Mouse (Mus musculus) gastrocnemius, adult 2 months (tissue): ENCODE measurements at regions not wholly inside any gene's neighbourhood (a gene's known extent, or its start where the extent isn't known, plus 50 kb on each side); places are given as distances from the start of the nearest gene placed in this dataset.

ENCODE experiments used
- DNase-seq: peaks from one replicate; pipeline ENCODE4 v3.0.0; 2022
- H3K27ac ChIP-seq: fragments of 200-600 bp; 2 replicates; pipeline ENCODE4 v1.8.1; 2022; ENCODE audit warnings: mild to moderate bottlenecking
- H3K4me3 ChIP-seq: fragments of 200-600 bp; 2 replicates; pipeline ENCODE4 v1.8.1; 2022; ENCODE audit warnings: mild to moderate bottlenecking, moderate library complexity
- CTCF ChIP-seq: fragments of 200-600 bp; IDR thresholded peaks from 2 replicates; pipeline ENCODE4 v1.8.1; 2022; ENCODE audit warnings: antibody characterized with exemption, mild to moderate bottlenecking, moderate library complexity
- intact Hi-C: fragments of 180-260 bp; cut with DNase I; formaldehyde crosslinking; loops from one replicate; pipeline ENCODE4 v1.15.1; 2025

DNA sequence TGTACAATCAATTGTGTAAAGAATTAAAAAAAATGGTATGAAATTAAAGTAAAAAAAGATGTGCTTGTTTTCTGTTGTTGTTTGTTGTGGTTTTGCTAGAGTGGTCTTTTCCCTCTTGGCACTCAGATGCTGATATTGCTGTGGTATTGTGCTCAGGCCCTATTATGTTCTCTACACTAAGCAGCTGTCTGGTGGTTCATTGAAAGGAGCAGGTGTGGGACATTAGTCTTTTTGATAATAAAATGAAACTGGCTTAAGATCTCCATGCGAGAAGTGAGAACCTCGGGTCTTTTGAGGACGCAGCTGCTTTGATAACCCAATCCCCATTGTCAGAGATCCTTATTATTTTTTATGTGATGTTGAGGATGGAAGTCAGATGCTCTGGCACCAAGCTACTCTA, 155.4 kb upstream of the 4930583I09Rik start:
- no peak for TF ChIP-seq CTCF
- H3K27ac ChIP-seq = no peak overlapping the region
- intact Hi-C loops = no loop called here
- DNase-seq = no peak
- H3K4me3 ChIP-seq = no peak overlapping the region

- intact Hi-C loops = no loop called here
- no peak for TF ChIP-seq CTCF
- H3K4me3 ChIP-seq = no peak overlapping the region
- no peak for DNase-seq
- no peak overlapping the region for H3K27ac ChIP-seq
Observed at GRCm38 (mm10) chr17:64984276-64985011, 148.6 kb upstream of the 4930583I09Rik start.

DNA sequence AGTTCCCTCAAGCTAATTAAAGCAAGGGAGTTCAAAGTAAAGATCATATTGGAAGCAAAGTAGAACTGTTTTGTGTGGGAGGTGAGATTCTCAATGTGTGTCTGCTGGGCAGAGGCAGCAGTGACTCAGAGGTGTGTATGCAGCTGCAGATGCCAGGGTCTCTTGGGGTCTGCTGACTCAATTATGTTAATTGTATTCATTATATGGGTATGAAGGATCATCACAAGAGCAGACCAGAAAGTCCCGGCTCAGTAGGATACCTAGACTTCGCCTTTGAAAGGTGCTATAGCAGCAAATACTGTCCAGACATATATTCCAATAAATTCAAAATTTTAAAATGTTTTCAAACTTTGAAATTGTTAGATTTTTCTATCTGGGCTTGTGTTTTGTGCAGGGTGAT, 147.6 kb upstream of the 4930583I09Rik start:
- intact Hi-C loops = no loop called here
- no peak for TF ChIP-seq CTCF
- DNase-seq = no peak
- H3K27ac ChIP-seq = no peak overlapping the region
- H3K4me3 ChIP-seq = no peak overlapping the region

DNA sequence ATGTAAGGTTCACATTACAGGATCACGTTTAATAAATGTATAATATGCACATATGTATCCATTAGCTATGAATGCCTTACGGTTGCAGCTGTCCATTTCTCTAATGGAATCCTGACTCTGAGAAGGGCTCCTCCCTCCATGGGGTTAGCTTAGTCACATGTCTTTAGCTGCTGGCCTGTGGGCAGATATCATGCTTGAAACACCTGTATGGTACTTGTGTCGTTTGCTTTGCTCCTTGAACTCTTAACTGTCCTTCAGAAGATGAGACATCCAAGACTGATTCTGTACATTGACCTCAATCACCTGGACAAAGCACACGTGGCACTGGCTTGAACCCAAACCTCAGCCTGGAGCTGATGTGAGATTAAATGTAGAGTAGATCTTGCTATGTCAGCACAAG, 128.3 kb upstream of the 4930583I09Rik start:
- Histone ChIP-seq H3K4me3 (no peak overlapping the region), H3K27ac (no peak overlapping the region)
- DNase-seq = no peak
- TF ChIP-seq CTCF = no peak
- intact Hi-C loops = no loop called here

DNA sequence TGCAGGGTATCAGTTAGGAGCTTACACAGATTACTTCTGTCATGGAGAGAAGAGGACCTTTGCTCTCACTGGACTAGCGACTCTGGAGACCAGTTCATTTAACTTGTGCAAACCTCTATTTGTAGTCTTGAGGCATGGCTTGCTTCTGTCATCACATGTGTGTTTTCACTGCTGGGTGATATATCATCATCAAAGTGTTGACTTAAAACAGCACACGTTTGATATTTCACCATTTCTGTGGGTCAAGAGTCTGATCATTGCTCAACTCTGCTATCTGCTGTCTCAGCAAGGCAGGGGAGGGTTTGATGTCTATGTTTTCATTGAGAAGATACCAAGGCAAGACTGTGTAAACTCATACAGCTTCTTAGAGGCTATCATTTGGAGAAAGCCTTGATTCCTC, 126.0 kb upstream of the 4930583I09Rik start:
- DNase-seq = no peak
- intact Hi-C loops = no loop called here
- Histone ChIP-seq H3K4me3 (no peak overlapping the region), H3K27ac (no peak overlapping the region)
- no peak for TF ChIP-seq CTCF

DNA sequence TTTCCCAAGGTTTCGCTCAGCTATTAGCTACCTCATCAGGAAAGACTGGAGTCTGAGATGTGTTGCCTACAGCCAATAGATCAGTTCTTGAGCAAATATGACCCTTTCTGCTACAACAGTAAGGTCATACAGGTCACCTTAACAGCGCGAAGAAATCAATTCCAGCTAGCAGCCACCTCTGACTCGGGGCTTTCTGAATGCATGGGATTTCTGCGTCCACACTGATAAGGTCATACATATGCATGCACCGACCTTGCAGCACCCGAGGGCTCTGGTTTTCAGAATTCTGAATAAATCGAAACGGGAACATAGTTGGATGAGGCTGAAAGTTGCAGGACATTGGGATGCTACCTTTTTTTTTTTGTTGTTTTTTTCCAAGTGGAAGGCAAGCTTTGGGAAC, 121.6 kb upstream of the 4930583I09Rik start:
- no peak for DNase-seq
- H3K27ac ChIP-seq = no peak overlapping the region
- H3K4me3 ChIP-seq = no peak overlapping the region
- intact Hi-C loops = no loop called here
- TF ChIP-seq CTCF = no peak

- Histone ChIP-seq H3K27ac (no peak overlapping the region), H3K4me3 (no peak overlapping the region)
- intact Hi-C loops = no loop called here
- no peak for DNase-seq
- no peak for TF ChIP-seq CTCF
Observed at GRCm38 (mm10) chr17:64956506-64956905, 120.6 kb upstream of the 4930583I09Rik start.

- DNase-seq = no peak
- no peak for TF ChIP-seq CTCF
- H3K4me3 ChIP-seq = no peak overlapping the region
- intact Hi-C loops = no loop called here
- H3K27ac ChIP-seq = no peak overlapping the region
Observed at GRCm38 (mm10) chr17:64953275-64953674, 117.4 kb upstream of the 4930583I09Rik start.

GRCm38 (mm10) chr17:64951625-64951940, 115.7 kb upstream of the 4930583I09Rik start:
- TF ChIP-seq CTCF = no peak
- no peak for DNase-seq
- Histone ChIP-seq H3K27ac (no peak overlapping the region), H3K4me3 (no peak overlapping the region)
- intact Hi-C loops = no loop called here

DNA sequence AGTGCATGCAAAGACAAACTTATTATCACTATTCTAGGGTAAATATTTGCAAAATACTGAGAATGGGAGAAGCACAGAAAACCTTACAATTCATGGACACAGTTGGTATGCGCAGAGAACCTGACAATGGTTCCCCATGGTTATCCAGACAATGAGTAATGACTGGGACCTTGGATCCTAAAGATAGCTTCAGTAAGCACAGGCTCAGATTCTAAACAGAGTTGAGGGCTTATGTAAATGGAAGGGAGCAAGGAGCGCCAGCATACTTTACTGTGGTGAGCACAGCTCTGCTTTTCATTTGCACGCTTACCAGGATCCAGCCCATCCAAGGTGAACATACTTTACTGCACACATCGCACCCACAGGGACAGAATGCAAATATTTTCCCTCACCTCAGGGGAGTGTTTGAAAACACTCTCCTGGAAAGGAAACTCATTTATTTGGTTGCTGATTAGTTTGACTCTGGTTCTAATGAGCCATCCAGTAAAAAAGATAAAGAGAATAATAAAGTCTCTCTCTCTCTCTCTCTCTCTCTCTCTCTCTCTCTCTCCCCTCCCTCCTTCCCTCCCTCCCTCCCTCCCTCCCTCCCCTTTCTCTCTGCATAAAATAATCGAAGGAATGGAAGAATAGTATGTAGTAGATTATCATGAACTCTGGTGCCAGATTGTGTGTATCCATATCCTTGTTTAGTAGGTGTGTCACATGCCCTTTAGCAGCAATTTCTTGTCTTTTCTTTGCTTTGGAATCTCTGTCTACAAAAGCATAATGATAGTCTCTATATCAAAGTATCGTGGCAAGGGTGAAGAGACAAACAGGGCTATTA, 115.1 kb upstream of the 4930583I09Rik start:
- intact Hi-C loops = no loop called here
- Histone ChIP-seq H3K4me3 (no peak overlapping the region), H3K27ac (no peak overlapping the region)
- TF ChIP-seq CTCF = no peak
- DNase-seq = no peak

DNA sequence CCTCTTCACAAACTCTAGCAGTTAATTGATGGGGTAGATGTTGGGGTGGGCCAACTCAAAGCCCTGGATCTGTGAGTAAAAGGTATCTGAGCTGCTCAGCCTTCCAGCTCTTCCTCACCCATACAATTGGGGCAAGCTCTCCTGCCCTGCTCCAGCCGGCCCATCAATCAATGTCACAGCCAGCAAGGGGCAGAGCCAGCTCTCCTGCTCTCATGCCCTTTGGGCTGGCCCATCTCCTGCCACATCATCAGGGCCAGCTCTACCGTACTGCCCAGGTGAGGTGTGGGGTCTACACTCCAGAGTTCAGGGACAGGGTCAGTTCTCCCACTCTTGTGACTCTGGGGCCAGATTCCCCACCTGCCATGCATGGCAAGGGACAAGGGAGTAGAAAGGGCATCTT, 107.3 kb upstream of the 4930583I09Rik start:
- no peak overlapping the region for H3K4me3 ChIP-seq
- no peak for DNase-seq
- H3K27ac ChIP-seq = no peak overlapping the region
- intact Hi-C loops = no loop called here
- TF ChIP-seq CTCF = no peak

- no peak for TF ChIP-seq CTCF
- H3K4me3 ChIP-seq = no peak overlapping the region
- H3K27ac ChIP-seq = no peak overlapping the region
- intact Hi-C loops = no loop called here
- DNase-seq = no peak
Observed at GRCm38 (mm10) chr17:64941555-64941954, 105.7 kb upstream of the 4930583I09Rik start.

GRCm38 (mm10) chr17:64935683-64936082, 99.8 kb upstream of the 4930583I09Rik start:
- no peak overlapping the region for H3K27ac ChIP-seq
- H3K4me3 ChIP-seq = no peak overlapping the region
- no peak for TF ChIP-seq CTCF
- no peak for DNase-seq
- intact Hi-C loops = no loop called here

GRCm38 (mm10) chr17:64934411-64934810, 98.5 kb upstream of the 4930583I09Rik start:
- DNase-seq = no peak
- no peak for TF ChIP-seq CTCF
- no peak overlapping the region for H3K4me3 ChIP-seq
- H3K27ac ChIP-seq = no peak overlapping the region
- intact Hi-C loops = no loop called here
